Mouse (Mus musculus) skeletal muscle tissue, adult 2 months (tissue): ENCODE data around the gene Sf3a2.

ENCODE experiments used
- DNase-seq: peaks from one replicate; pipeline ENCODE4 v3.0.0-alpha.2; 2012; ENCODE audit warnings: low read depth, low spot score

Gene Sf3a2

GRCm38 (mm10) chr10:80774981-80775380, 23.0 kb upstream of the Sf3a2 start:
- DNase-seq: no peak

- DNase-seq: no peak
These were observed 22.3 kb upstream of the Sf3a2 start for GRCm38 (mm10) chr10:80775731-80776130.

- DNase-seq: no peak
These were observed 21.6 kb upstream of the Sf3a2 start for GRCm38 (mm10) chr10:80776358-80776869.

GRCm38 (mm10) chr10:80777123-80777522, 20.9 kb upstream of the Sf3a2 start:
- no peak for DNase-seq

- no peak for DNase-seq
These were observed 18.4 kb upstream of the Sf3a2 start for GRCm38 (mm10) chr10:80779565-80779964.

GRCm38 (mm10) chr10:80784302-80784701, 13.7 kb upstream of the Sf3a2 start:
- DNase-seq: no peak

- no peak for DNase-seq
These were observed 13.1 kb upstream of the Sf3a2 start for GRCm38 (mm10) chr10:80784871-80785270.

GRCm38 (mm10) chr10:80785963-80786362, 12.0 kb upstream of the Sf3a2 start:
- no peak for DNase-seq

- DNase-seq: no peak
These were observed 10.5 kb upstream of the Sf3a2 start for GRCm38 (mm10) chr10:80787517-80787916.

GRCm38 (mm10) chr10:80790761-80791404, 7.1 kb upstream of the Sf3a2 start:
- DNase-seq: no peak

GRCm38 (mm10) chr10:80791476-80792174, 6.4 kb upstream of the Sf3a2 start:
- no peak for DNase-seq

- DNase-seq: no peak
These were observed 5.6 kb upstream of the Sf3a2 start for GRCm38 (mm10) chr10:80792175-80793032.

- no peak for DNase-seq
These were observed 4.8 kb upstream of the Sf3a2 start for GRCm38 (mm10) chr10:80793033-80793784.

GRCm38 (mm10) chr10:80793803-80794202, 4.2 kb upstream of the Sf3a2 start:
- no peak for DNase-seq

GRCm38 (mm10) chr10:80794750-80795149, 3.2 kb upstream of the Sf3a2 start:
- DNase-seq: no peak

GRCm38 (mm10) chr10:80796307-80796848, 1.6 kb upstream of the Sf3a2 start:
- no peak for DNase-seq

GRCm38 (mm10) chr10:80797186-80798149, 530 bp upstream of the Sf3a2 start:
- no peak for DNase-seq

GRCm38 (mm10) chr10:80799070-80799566, 1.1 kb downstream of the Sf3a2 start:
- peak; percentile 51 for DNase-seq

- DNase-seq: no peak
These were observed 4.4 kb downstream of the Sf3a2 start for GRCm38 (mm10) chr10:80802204-80802912.
